Mouse (Mus musculus) liver, embryonic 13.5 days (tissue): ENCODE results near the gene Cpvl. TPM values are rescaled to one million over a fixed set of nuclear protein-coding genes. Genes with fewer than 3 reads are reported as not detected.

Experiments used
- ATAC-seq: fragments of 200-750 bp; cut with Nextera tagmentation; 2 replicates; pipeline ENCODE4 v1.8.0; 2017; ENCODE audit warnings: low read depth, mild to moderate bottlenecking, moderate number of reproducible peaks, moderate library complexity
- DNase-seq: peaks from one replicate; pipeline ENCODE4 v3.0.0; 2022
- H3K27ac ChIP-seq: fragments of 300-500 bp; sonication (generic); 2 replicates; pipeline ENCODE4 v1.5.1; 2015; ENCODE audit warnings: moderate library complexity, mild to moderate bottlenecking, inconsistent platforms
- H3K27me3 ChIP-seq: fragments of 300-500 bp; sonication (generic); 2 replicates; pipeline ENCODE4 v1.6.1; 2015; ENCODE audit warnings: mild to moderate bottlenecking, inconsistent platforms
- H3K36me3 ChIP-seq: fragments of 300-500 bp; sonication (generic); 2 replicates; pipeline ENCODE4 v1.6.1; 2015; ENCODE audit warnings: mild to moderate bottlenecking, inconsistent platforms
- H3K4me1 ChIP-seq: fragments of 300-500 bp; sonication (generic); replicated peaks from 2 replicates; pipeline ENCODE4 v1.6.1; 2015; ENCODE audit warnings: inconsistent platforms
- H3K4me2 ChIP-seq: fragments of 300-500 bp; sonication (generic); 2 replicates; pipeline ENCODE4 v1.6.1; 2015; ENCODE audit warnings: inconsistent platforms, mild to moderate bottlenecking, moderate library complexity
- H3K4me3 ChIP-seq: fragments of 300-500 bp; sonication (generic); replicated peaks from 2 replicates; pipeline ENCODE4 v1.5.1; 2015; ENCODE audit warnings: mild to moderate bottlenecking, inconsistent platforms
- H3K9ac ChIP-seq: fragments of 300-500 bp; sonication (generic); 2 replicates; pipeline ENCODE4 v1.6.1; 2015; ENCODE audit warnings: mild to moderate bottlenecking, inconsistent platforms
- H3K9me3 ChIP-seq: fragments of 300-500 bp; sonication (generic); replicated peaks from 2 replicates; pipeline ENCODE4 v1.6.1; 2016; ENCODE audit warnings: inconsistent platforms
- WGBS: fragments of 180-500 bp; shearing (Covaris S2); methylation state at CpG from one replicate; pipeline ENCODE4 v1.1.7; 2015; ENCODE audit not compliant: insufficient replicate concordance; 5-methylcytosine and 5-hydroxymethylcytosine counted together
- polyA plus RNA-seq: library from polyadenylated mRNA; unstranded; fragments of >200 nt; fragmentation: Nextera tagmentation; extraction: Ambion mirVana; gene quantifications from 2 replicates; pipeline ENCODE4 v1.2.1, GENCODE M21; 2015

The Cpvl gene
- polyA plus RNA-seq, 1 experiment from 2014 or later, result not detected

DNA sequence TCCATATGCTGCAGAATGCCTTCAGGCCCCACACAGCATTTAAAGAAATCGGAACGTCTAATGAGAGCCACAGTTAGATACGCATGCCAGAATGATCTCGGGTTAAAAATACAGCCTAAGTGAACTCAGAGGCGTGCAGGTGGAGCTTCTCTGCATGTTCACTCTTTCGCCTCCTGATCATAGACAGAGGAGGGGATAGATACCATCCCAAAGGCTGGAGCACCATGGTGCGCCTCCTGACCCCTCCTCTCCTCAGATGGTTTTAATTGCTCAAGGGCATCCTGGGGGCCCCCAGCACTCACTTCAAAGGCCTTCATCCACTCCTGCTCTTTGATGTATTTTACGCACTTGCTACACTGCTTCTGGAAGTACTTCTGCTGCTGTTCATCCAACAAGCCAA lies 46.9 kb downstream of the Cpvl start:
- Histone ChIP-seq H3K4me3 (no peak overlapping the region), H3K4me2 (no peak overlapping the region), H3K4me1 (no peaks in the 10 kb centered on the region), H3K9me3 (no peaks in the 10 kb centered on the region), H3K27ac (no peak overlapping the region), H3K36me3 (no peaks in the 10 kb centered on the region), H3K27me3 (no peaks in the 10 kb centered on the region), H3K9ac (no peak overlapping the region)
- ATAC-seq (no peak), DNase-seq (no peak)
- WGBS, result 68% methylated on average over 8 of the region's 8 CpGs

DNA sequence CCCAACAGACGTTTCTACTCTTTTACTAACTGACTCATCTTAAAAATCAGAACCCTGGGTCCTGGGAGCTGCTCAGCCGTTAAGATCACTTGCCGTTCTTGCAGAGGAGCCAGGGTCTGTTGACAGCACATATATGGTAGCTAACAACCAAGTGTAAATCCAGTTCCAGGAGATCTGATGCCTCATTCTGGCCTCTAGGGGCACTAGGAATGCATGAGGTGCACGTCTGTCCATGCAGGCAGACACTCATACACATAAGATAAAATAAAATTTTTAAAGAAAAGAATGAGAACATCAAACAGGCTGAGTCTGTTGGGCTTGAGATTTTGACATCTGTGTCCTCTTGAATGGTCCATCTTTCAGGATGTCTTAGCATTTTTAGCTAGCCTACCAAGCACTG lies 48.6 kb downstream of the Cpvl start:
- Histone ChIP-seq H3K9ac (no peak overlapping the region), H3K4me2 (no peak overlapping the region), H3K27me3 (no peaks in the 10 kb centered on the region), H3K9me3 (no peaks in the 10 kb centered on the region), H3K4me1 (no peaks in the 10 kb centered on the region), H3K36me3 (no peaks in the 10 kb centered on the region), H3K27ac (no peak overlapping the region), H3K4me3 (no peak overlapping the region)
- 49% methylated on average over 4 of the region's 4 CpGs for WGBS
- DNase-seq (no peak), ATAC-seq (no peak)

DNA sequence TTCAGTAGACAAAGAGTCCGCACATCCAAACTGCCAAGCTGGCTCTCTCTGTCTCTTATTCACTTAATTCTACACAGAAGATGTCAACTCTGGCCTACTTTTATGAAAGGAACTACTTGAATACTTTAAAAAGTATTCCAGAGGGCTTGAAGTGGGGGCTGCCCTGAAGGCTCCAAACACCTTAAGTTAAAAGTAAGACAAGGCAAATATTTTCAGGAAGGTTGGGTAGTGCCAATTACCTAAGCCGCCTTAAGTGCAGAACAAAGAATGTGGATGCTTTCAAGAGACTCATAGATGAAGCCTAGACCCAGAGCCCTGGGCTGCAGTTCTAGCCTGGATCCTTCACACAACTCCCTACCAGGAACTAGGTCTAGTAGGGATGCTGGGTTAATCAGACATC lies 52.3 kb downstream of the Cpvl start:
- no peaks in the 10 kb centered on the region for H3K36me3 ChIP-seq
- no peak overlapping the region for H3K4me3 ChIP-seq
- H3K4me2 ChIP-seq, result no peak overlapping the region
- DNase-seq (no peak), ATAC-seq (no peak)
- H3K9me3 ChIP-seq, result no peaks in the 10 kb centered on the region
- no peak overlapping the region for H3K9ac ChIP-seq
- H3K27me3 ChIP-seq, result no peaks in the 10 kb centered on the region
- H3K27ac ChIP-seq, result no peak overlapping the region
- 83% methylated on average over 2 of the region's 2 CpGs for WGBS
- no peaks in the 10 kb centered on the region for H3K4me1 ChIP-seq

DNA sequence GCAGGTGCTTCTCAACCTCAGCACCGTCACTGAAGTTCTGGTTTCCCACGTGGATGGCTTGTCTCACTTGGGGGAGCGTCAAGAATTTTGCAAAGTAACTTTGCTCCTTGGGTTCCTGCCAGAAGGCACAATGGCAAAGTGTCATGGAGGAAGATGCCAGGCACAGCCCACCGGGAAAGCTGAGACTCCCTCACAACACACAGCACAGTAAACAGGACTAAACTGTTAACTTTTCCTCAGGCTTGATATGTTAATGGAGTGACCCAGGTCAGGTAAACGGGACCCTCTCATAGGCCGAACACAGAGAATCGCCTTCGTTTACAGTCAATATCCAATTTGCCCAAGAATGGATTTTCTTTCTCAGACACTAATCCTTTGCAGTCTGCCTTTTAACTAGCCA lies 53.3 kb downstream of the Cpvl start:
- WGBS, result 57% methylated on average over 8 of the region's 8 CpGs
- H3K36me3 ChIP-seq, result no peaks in the 10 kb centered on the region
- no peaks in the 10 kb centered on the region for H3K4me1 ChIP-seq
- no peak overlapping the region for H3K4me2 ChIP-seq
- no peak overlapping the region for H3K9ac ChIP-seq
- DNase-seq, result no peak
- H3K27me3 ChIP-seq, result no peaks in the 10 kb centered on the region
- no peaks in the 10 kb centered on the region for H3K9me3 ChIP-seq
- no peak overlapping the region for H3K4me3 ChIP-seq
- no peak for ATAC-seq
- H3K27ac ChIP-seq, result no peak overlapping the region

DNA sequence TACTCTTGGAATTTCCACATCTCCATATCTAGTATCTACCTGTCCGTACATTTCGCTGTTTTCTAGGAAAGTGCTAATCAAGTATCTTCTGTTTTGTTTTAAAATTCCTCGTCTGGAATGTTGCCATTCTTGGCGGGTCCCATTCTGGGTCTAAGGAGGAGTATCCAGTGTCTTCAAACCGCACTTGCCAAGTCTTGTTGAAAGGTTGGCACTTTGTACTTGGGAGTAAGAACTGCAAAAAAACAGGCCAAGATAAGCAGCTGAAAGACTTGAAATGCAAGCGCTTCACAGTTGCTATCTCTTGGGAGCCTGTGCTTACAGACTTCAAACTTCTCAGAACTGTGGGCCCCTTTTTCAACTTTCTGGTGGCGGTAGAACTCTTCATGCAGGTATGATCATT lies 58.4 kb downstream of the Cpvl start:
- 60% methylated on average over 7 of the region's 7 CpGs for WGBS
- Histone ChIP-seq H3K9me3 (no peaks in the 10 kb centered on the region), H3K4me1 (no peaks in the 10 kb centered on the region), H3K4me2 (no peak overlapping the region), H3K9ac (no peak overlapping the region), H3K27me3 (no peaks in the 10 kb centered on the region), H3K4me3 (no peak overlapping the region), H3K36me3 (no peaks in the 10 kb centered on the region), H3K27ac (no peak overlapping the region)
- ATAC-seq (no peak), DNase-seq (no peak)

DNA sequence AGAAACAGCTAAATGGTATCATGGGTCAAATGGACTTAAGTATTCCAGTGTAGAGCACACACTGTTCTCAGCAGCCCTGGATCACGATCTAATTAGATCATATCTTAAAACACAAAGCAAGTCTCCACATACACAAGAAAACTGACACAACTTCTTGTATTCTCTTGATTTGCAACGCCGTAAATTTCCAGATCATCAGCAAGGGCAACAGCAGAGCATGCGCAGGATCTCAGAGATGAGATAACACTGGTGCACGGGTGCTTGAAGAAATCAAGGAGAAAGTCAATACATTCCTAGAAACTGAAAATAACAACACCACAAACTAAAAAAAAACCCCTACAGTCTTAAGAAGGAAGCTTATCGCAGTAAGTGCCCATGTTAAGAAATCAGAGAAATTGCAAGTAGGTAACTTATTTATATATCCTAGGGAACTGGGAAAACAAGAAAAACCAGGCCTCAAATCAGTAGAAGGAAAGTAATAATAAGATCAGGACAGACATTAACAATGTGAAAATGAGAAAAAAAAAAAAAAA lies 61.4 kb downstream of the Cpvl start:
- H3K4me1 ChIP-seq, result no peaks in the 10 kb centered on the region
- H3K9me3 ChIP-seq, result no peaks in the 10 kb centered on the region
- DNase-seq (no peak), ATAC-seq (no peak)
- H3K27me3 ChIP-seq, result no peaks in the 10 kb centered on the region
- H3K27ac ChIP-seq, result no peak overlapping the region
- WGBS, result 70% methylated on average over 6 of the region's 6 CpGs
- H3K4me2 ChIP-seq, result no peak overlapping the region
- H3K36me3 ChIP-seq, result no peaks in the 10 kb centered on the region
- H3K4me3 ChIP-seq, result no peak overlapping the region
- H3K9ac ChIP-seq, result no peak overlapping the region

DNA sequence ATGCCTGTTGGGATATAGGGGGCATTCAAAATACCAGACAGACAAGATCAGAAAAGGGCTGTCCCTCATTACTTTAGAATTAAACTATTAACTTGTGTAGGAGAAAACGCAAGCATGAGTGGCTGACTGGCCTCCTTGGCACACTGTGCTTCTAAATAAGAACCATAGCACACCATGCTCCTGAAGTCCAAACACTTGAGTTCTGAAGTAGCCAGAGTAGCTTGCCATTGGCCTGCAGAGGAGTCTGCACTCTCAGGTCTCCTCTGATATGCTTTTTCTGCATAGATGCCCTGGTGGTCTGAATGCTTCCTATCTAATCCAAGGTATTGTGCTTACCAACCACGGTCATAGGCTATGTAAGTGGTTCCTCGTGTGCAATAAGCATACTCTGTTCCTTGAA lies 63.1 kb downstream of the Cpvl start:
- no peaks in the 10 kb centered on the region for H3K9me3 ChIP-seq
- WGBS, result 62% methylated on average over 3 of the region's 3 CpGs
- no peak for ATAC-seq
- DNase-seq, result no peak
- H3K9ac ChIP-seq, result no peak overlapping the region
- H3K27ac ChIP-seq, result no peak overlapping the region
- H3K4me2 ChIP-seq, result no peak overlapping the region
- H3K4me1 ChIP-seq, result no peaks in the 10 kb centered on the region
- H3K27me3 ChIP-seq, result no peaks in the 10 kb centered on the region
- H3K36me3 ChIP-seq, result no peaks in the 10 kb centered on the region
- no peak overlapping the region for H3K4me3 ChIP-seq

DNA sequence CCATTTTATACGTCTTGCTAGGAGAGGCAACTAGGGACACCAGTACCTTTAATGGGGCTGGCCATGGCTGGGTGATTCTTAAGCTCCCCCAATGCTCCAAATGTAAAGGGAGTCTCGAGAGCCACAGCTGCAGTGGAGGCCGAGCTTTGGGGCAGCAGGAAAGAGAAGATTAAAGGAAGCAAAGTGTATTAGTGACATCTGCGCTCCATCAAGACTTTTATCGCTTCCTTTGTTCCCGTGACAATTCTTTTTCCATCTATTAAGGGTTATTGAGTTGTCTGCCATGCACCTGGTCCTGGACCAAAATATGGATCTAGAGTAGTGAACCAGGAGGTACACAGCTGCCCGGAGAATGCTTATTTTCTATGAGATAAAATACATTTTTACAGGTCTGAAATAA lies 65.3 kb downstream of the Cpvl start:
- Histone ChIP-seq H3K9ac (no peak overlapping the region), H3K9me3 (no peaks in the 10 kb centered on the region), H3K36me3 (no peaks in the 10 kb centered on the region), H3K4me1 (no peaks in the 10 kb centered on the region), H3K27ac (no peak overlapping the region), H3K4me2 (no peak overlapping the region), H3K4me3 (no peak overlapping the region), H3K27me3 (no peaks in the 10 kb centered on the region)
- WGBS, result 52% methylated on average over 7 of the region's 7 CpGs
- DNase-seq (no peak), ATAC-seq (no peak)

DNA sequence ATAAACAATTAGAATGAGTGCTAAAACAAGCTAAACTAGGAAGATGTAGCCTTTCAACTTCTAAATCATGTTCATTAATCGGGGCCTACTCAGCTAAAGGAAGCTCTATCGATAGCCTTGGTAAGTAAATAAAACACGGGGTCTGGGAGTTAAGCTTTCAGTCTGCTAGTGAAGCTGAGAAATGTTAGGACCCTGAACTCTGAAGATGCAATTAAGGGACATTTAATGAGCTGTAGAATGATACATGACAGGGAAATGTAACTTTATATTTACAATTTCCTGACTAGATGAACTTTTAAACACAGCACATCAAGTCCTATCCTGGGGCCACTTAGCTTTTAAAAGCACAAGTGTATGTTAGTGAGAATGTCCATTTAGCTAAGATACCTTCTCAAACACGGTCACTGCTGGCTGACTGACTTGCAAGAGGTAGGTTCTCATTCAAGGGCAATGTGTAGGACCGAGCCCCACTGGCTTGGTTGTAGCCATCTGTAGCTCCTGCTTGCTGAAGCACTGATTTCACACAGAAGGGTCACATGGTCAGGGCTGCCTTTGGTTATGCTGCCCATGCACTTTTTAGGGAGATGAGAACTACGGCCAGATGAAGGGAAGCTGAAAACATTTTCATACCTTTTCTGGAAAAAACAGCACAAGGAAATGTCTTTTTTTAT lies 66.2 kb downstream of the Cpvl start:
- H3K27ac ChIP-seq, result no peak overlapping the region
- no peaks in the 10 kb centered on the region for H3K9me3 ChIP-seq
- no peak for DNase-seq
- no peak overlapping the region for H3K9ac ChIP-seq
- no peaks in the 10 kb centered on the region for H3K27me3 ChIP-seq
- no peak for ATAC-seq
- H3K4me2 ChIP-seq, result no peak overlapping the region
- H3K4me1 ChIP-seq, result no peaks in the 10 kb centered on the region; the same call in 1 of the 2 replicates
- H3K4me3 ChIP-seq, result no peak overlapping the region
- 56% methylated on average over 6 of the region's 6 CpGs for WGBS
- H3K36me3 ChIP-seq, result no peaks in the 10 kb centered on the region

DNA sequence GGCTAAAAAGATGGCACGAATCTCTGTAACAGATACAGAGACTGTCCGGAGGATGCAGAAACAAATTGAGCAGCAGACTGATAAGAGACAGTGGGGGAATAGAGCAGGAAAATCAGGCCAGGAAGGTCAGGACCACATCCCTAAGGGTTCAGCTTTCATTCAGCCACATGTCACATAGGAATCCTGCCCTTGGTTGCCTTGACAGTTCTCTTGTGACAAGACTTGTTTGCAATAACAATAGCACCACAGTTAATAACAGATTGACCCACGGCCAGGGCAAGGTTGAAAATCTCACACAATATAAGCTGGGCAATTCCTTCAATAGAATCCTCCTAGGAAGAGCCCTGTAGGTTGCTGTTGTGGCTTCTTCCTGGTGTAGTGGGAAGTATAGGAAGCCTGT lies 68.5 kb downstream of the Cpvl start:
- WGBS, result 33% methylated on average over 3 of the region's 3 CpGs
- DNase-seq, result no peak
- Histone ChIP-seq H3K27me3 (no peaks in the 10 kb centered on the region), H3K27ac (no peak overlapping the region), H3K9ac (no peak overlapping the region), H3K4me1 (peaks cover 19% of the 10 kb centered on the region), H3K36me3 (no peaks in the 10 kb centered on the region), H3K4me3 (no peak overlapping the region), H3K9me3 (no peaks in the 10 kb centered on the region), H3K4me2 (no peak overlapping the region)
- no peak for ATAC-seq

DNA sequence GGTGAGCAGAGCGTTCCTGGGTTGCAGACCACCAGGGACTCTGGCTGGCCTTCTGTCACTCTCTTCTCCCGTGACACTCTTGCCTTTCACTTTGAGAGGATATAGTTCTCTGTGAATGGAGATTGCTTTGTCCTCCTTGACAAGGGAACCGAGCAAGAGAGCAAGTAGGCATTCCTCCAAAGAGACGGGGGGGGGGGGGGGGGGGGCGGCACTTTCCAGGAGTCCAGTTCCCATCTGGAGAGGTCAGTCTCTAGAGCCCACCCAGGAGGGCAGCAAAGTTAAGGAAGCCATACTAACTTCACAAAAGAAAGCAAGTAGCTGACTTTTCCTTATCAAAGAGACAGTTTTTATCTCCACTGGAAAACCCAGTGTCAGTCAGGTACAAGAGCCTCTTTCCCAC lies 69.0 kb downstream of the Cpvl start:
- H3K4me2 ChIP-seq, result no peak overlapping the region
- no peaks in the 10 kb centered on the region for H3K27me3 ChIP-seq
- no peaks in the 10 kb centered on the region for H3K9me3 ChIP-seq
- H3K36me3 ChIP-seq, result no peaks in the 10 kb centered on the region
- no peak overlapping the region for H3K9ac ChIP-seq
- ATAC-seq (no peak), DNase-seq (no peak)
- WGBS, result 43% methylated on average over 3 of the region's 5 CpGs
- no peak overlapping the region for H3K27ac ChIP-seq
- H3K4me1 ChIP-seq, result peaks cover 19% of the 10 kb centered on the region
- H3K4me3 ChIP-seq, result no peak overlapping the region

DNA sequence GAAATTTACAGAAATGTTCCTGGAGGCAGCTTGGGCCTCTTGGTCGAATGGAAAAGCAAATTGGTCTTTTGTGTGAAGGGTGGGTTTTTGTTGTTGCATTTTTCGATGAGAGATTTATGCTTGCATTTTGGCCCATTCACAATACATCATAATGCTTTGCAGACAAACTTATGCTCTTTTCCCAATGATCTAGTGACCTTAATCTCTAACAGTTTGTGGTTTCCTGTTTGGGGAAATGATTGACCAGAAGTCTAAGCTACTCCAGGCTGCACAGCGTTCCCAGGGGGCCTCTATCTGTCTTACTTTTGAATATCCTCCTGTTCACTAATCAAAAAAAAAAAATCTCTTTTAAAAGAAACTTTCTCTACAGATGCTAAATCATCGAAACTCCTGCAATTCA lies 71.6 kb downstream of the Cpvl start:
- 12% methylated on average over 4 of the region's 4 CpGs for WGBS
- no peak overlapping the region for H3K9ac ChIP-seq
- H3K4me1 ChIP-seq, result peaks cover 19% of the 10 kb centered on the region
- H3K9me3 ChIP-seq, result no peaks in the 10 kb centered on the region
- no peak overlapping the region for H3K27ac ChIP-seq
- H3K36me3 ChIP-seq, result no peaks in the 10 kb centered on the region
- no peaks in the 10 kb centered on the region for H3K27me3 ChIP-seq
- DNase-seq (no peak), ATAC-seq (no peak)
- H3K4me2 ChIP-seq, result no peak overlapping the region
- no peak overlapping the region for H3K4me3 ChIP-seq
